Mouse (Mus musculus) left cerebral cortex, adult 18-20 months (tissue): ENCODE results near the gene Sipa1l1. TPM values are rescaled to one million over a fixed set of nuclear protein-coding genes. Genes with fewer than 3 reads are reported as not detected.
A peak's percentile ranks its signal among the peaks of the same experiment; 100 is the strongest.
"Not testable (repeated sequence)": the region's sequence is repeated elsewhere in the genome, so short reads cannot be mapped to it uniquely, and the experiment has no call there.

ENCODE experiments used
- DNase-seq, 2 experiments: peaks; one replicate each; pipeline ENCODE4 v3.0.0; 2021 to 2022; ENCODE audit warnings: low spot score in 2 of 2, mixed read lengths in 1 of 2
- total RNA-seq, 2 experiments: library from RNA; stranded (reverse); gene quantifications; 2 replicates each; pipeline ENCODE4 v1.2.3; 2021

Sipa1l1 gene
- total RNA-seq, 2 experiments from 2014 or later, result 288 to 302 TPM

- DNase-seq, result peak; percentile 88 to 89
These were observed 300.7 kb downstream of the Sipa1l1 start for GRCm38 (mm10) chr12:82469706-82470361.

GRCm38 (mm10) chr12:82470362-82470936 lies 301.3 kb downstream of the Sipa1l1 start:
- DNase-seq, result peak; percentile 86 to 87

GRCm38 (mm10) chr12:82472796-82473195 lies 303.7 kb downstream of the Sipa1l1 start:
- DNase-seq, result no peak

GRCm38 (mm10) chr12:82473238-82473637 lies 304.1 kb downstream of the Sipa1l1 start:
- no peak for DNase-seq

GRCm38 (mm10) chr12:82474409-82474808 lies 305.3 kb downstream of the Sipa1l1 start:
- no peak for DNase-seq

GRCm38 (mm10) chr12:82476028-82476427 lies 306.9 kb downstream of the Sipa1l1 start:
- DNase-seq, result no peak

- DNase-seq, result no peak
These were observed 307.5 kb downstream of the Sipa1l1 start for GRCm38 (mm10) chr12:82476580-82476979.

- DNase-seq, result peak in 1 of 2 experiments; percentile 51
These were observed 308.7 kb downstream of the Sipa1l1 start for GRCm38 (mm10) chr12:82477826-82478225.

GRCm38 (mm10) chr12:82478256-82478655 lies 309.1 kb downstream of the Sipa1l1 start:
- no peak for DNase-seq

GRCm38 (mm10) chr12:82479393-82479792 lies 310.3 kb downstream of the Sipa1l1 start:
- no peak for DNase-seq

GRCm38 (mm10) chr12:82480425-82480824 lies 311.3 kb downstream of the Sipa1l1 start:
- DNase-seq, result not testable (repeated sequence)

- DNase-seq, result no peak
These were observed 316.3 kb downstream of the Sipa1l1 start for GRCm38 (mm10) chr12:82485466-82485865.

GRCm38 (mm10) chr12:82486829-82487560 lies 317.9 kb downstream of the Sipa1l1 start:
- no peak for DNase-seq

- DNase-seq, result peak; percentile 20 to 61
These were observed 320.0 kb downstream of the Sipa1l1 start for GRCm38 (mm10) chr12:82489093-82489492.

GRCm38 (mm10) chr12:82489621-82490020 lies 320.5 kb downstream of the Sipa1l1 start:
- DNase-seq, result no peak

GRCm38 (mm10) chr12:82492456-82492855 lies 323.3 kb downstream of the Sipa1l1 start:
- DNase-seq, result no peak

- not testable (repeated sequence) for DNase-seq
These were observed 324.1 kb downstream of the Sipa1l1 start for GRCm38 (mm10) chr12:82493260-82493659.

- DNase-seq, result no peak
These were observed 326.8 kb downstream of the Sipa1l1 start for GRCm38 (mm10) chr12:82495936-82496335.

- peak; percentile 76 for DNase-seq
These were observed 328.9 kb downstream of the Sipa1l1 start for GRCm38 (mm10) chr12:82497866-82498631.

GRCm38 (mm10) chr12:82498701-82499100 lies 329.6 kb downstream of the Sipa1l1 start:
- DNase-seq, result no peak

GRCm38 (mm10) chr12:82499731-82500130 lies 330.6 kb downstream of the Sipa1l1 start:
- DNase-seq, result no peak
